ENCODE assay signal across 8 mouse cellular contexts in the genomic region with DNA sequence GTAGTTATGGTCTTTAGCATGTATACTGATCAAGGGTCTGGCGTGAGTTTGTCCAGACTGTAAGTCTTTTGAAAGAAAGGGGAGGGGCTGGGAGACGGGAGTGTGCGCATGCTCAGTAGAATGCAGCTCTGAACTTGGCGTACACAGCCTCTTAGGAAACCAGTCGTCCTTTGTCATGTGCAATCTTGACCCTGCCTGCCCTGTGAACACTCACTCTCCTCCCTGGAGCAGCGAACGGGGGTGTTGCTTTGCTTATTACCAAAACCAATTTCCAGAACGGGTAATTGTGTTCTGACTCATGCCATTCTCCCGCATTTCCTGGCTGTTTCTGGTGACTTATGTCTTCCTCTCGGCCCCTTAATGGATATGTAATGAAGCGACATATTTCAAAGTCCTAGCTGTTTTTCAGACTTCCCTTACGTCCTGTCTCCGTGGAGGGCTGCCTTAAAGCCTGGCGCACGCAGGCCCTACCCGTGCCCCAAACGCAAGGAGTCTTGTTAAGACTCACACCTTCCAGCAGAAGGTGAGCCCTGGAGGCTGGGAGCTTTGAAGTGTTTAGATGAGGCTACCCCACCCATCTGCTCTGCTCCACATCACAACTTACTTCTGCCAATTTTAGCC.
DNase-seq lines count a peak whose midpoint lies in the region; ATAC-seq lines count a peak whose summit lies in the region.

No protein-coding gene starts in this region.

- no peaks in the 10 kb centered on the region for H3K4me1 ChIP-seq in intestine, embryonic 14.5 days (replicated peaks; ENCODE audit: control insufficient read depth, insufficient read depth, low read length)

- peak overlapping the region; percentile 10; the same call in 1 of the 2 replicates for H3K4me3 ChIP-seq in intestine, embryonic 14.5 days (ENCODE audit: low read depth, low read length)

- ATAC-seq in intestine, embryonic 14.5 days (replicated peaks; ENCODE audit: low FRiP score, low TSS enrichment, low read depth), result no peak

- H3K27ac ChIP-seq in intestine, embryonic 14.5 days (ENCODE audit: low read depth), result peak overlapping the region; percentile 17; the same call in 1 of the 2 replicates

- no peaks in the 10 kb centered on the region for H3K9me3 ChIP-seq in intestine, embryonic 14.5 days (ENCODE audit: control insufficient read depth, low read length)

- no peaks in the 10 kb centered on the region for H3K27me3 ChIP-seq in intestine, embryonic 14.5 days (replicated peaks; ENCODE audit: control insufficient read depth, insufficient read depth, low read length)

- 36% methylated on average over 17 of the region's 17 CpGs for WGBS in intestine, embryonic 14.5 days

- H3K36me3 ChIP-seq in intestine, embryonic 14.5 days (ENCODE audit: control insufficient read depth, insufficient read depth, low read length), result no peaks in the 10 kb centered on the region

- peak; percentile 49 to 82 for DNase-seq in adrenal gland, adult (ENCODE audit: inconsistent age in 2 of 2, low spot score in 1 of 2)
- DNase-seq in embryo, embryonic 11 days, result peak; percentile 51
- peak; percentile 64 for DNase-seq in intestine, embryonic 14.5 days (ENCODE audit: low spot score)
- DNase-seq in lung, adult 18-20 months, result peak; percentile 24 to 32
- DNase-seq in testis, postnatal 14 days (ENCODE audit: low spot score), result peak; percentile 21
- no peak for DNase-seq in T-cell, adult 2 months (ENCODE audit: low spot score)
- no peak for DNase-seq in urinary bladder, postnatal 10 days (ENCODE audit: low spot score)
- DNase-seq in thymus, postnatal 36 days, result no peak

- no peak overlapping the region for H3K9ac ChIP-seq in intestine, embryonic 14.5 days (ENCODE audit: low read length)

- peak overlapping the region; percentile 45 for H3K4me2 ChIP-seq in intestine, embryonic 14.5 days (ENCODE audit: low read length)

Comparison
In these comparisons a context has a peak if more than half of its experiments do, and no peak if none do; other contexts are left out.
1. DNase-seq: peak in adrenal gland, adult (2 of 2), embryo, embryonic 11 days (single experiment), intestine, embryonic 14.5 days (single experiment), lung, adult 18-20 months (2 of 2) and testis, postnatal 14 days (single experiment); none in T-cell, adult 2 months (single experiment), urinary bladder, postnatal 10 days (single experiment) and thymus, postnatal 36 days (0 of 2).